8 mouse cellular contexts compared by ENCODE assay signal in the genomic region with DNA sequence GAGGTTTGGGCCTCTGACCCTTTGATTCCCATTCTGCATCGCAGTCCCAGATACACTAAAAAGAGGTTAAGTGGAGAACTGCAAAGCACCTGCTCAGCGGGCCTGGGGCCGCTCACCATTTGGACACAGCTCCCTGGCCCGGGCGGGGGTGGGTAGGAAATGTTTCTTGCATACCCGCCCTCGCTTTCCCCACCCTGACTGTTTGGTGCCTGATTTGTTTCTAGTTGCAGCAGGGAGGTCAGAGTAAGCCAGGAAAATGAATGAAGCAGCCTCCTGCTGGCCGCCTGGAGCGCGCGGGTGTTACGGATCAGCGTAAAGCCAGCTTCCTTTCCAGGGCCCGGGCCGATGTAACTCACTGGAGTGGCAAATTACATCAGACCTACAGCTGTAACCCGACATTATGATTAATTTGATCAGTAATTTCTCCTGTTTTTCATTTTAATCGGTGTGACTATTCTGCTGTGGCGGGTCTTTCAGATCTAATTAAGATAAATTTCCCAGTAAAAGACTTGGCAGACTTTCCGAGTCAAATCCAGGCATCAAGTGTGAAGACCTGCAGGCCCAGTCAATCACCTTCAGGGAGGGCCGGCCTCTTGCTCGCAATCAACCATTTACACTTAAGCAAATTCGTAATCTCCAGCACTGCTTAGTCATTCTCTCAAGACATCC.
DNase-seq lines count a peak whose midpoint lies in the region; ATAC-seq and TF ChIP-seq lines count a peak whose summit lies in the region.

No protein-coding gene starts in this region.

- peaks cover 8% of the 10 kb centered on the region for H3K4me1 ChIP-seq in forebrain, embryonic 12.5 days
- H3K4me1 ChIP-seq in midbrain, embryonic 12.5 days = peaks cover 7% of the 10 kb centered on the region

- H3K4me2 ChIP-seq in forebrain, embryonic 12.5 days = peak overlapping the region; percentile 48
- peak overlapping the region; percentile 46 for H3K4me2 ChIP-seq in midbrain, embryonic 12.5 days (replicated peaks)

- DNase-seq in layer of hippocampus, adult 2 months (ENCODE audit: low spot score in 2 of 2) = no peak
- DNase-seq in layer of hippocampus, adult 9-10 months (ENCODE audit: low spot score) = no peak
- DNase-seq in ZHBTc4 (ENCODE audit: low read depth, low spot score) = peak; percentile 72
- peak; percentile 5 for DNase-seq in kidney, adult 11 months
- no peak for DNase-seq in adipocyte (ENCODE audit: low spot score)

- H3K27ac ChIP-seq in layer of hippocampus, adult 2 months = no peak overlapping the region
- H3K27ac ChIP-seq in forebrain, embryonic 12.5 days = no peak overlapping the region
- peak overlapping the region; percentile 26; the same call in 1 of the 2 replicates for H3K27ac ChIP-seq in midbrain, embryonic 12.5 days (replicated peaks)

- H3K9ac ChIP-seq in forebrain, embryonic 12.5 days = peak overlapping the region; percentile 33; the same call in 1 of the 2 replicates
- no peak overlapping the region for H3K9ac ChIP-seq in midbrain, embryonic 12.5 days (replicated peaks)

- H3K4me3 ChIP-seq in layer of hippocampus, adult 2 months = no peak overlapping the region
- peak overlapping the region; percentile 13; the same call in 1 of the 2 replicates for H3K4me3 ChIP-seq in forebrain, embryonic 12.5 days (replicated peaks)
- peak overlapping the region; percentile 12; the same call in 1 of the 2 replicates for H3K4me3 ChIP-seq in midbrain, embryonic 12.5 days

- H3K36me3 ChIP-seq in forebrain, embryonic 12.5 days (replicated peaks) = no peaks in the 10 kb centered on the region
- no peaks in the 10 kb centered on the region for H3K36me3 ChIP-seq in midbrain, embryonic 12.5 days

- 4% methylated on average over 22 of the region's 22 CpGs for WGBS in forebrain, embryonic 12.5 days
- 5% methylated on average over 22 of the region's 22 CpGs for WGBS in midbrain, embryonic 12.5 days

- peak; percentile 90 for ATAC-seq in forebrain, embryonic 12.5 days (ENCODE audit: low FRiP score)
- ATAC-seq in midbrain, embryonic 12.5 days (ENCODE audit: low FRiP score, low read depth) = peak; percentile 89
- ATAC-seq in megakaryocyte, adult 5-6 weeks (ENCODE audit: poor library complexity, severe bottlenecking) = no peak

- H3K9me3 ChIP-seq in forebrain, embryonic 12.5 days = no peaks in the 10 kb centered on the region
- H3K9me3 ChIP-seq in midbrain, embryonic 12.5 days = no peaks in the 10 kb centered on the region

- peaks cover 4% of the 10 kb centered on the region; the same call in 1 of the 2 replicates for H3K27me3 ChIP-seq in forebrain, embryonic 12.5 days
- no peaks in the 10 kb centered on the region for H3K27me3 ChIP-seq in midbrain, embryonic 12.5 days

- peak; percentile 51 for TF ChIP-seq CTCF in layer of hippocampus, adult 2 months (conservative IDR thresholded peaks at IDR 0.05)

Comparison
In these comparisons a context has a peak if more than half of its experiments do, and no peak if none do; other contexts are left out.
1. DNase-seq: peak in ZHBTc4 (single experiment) and kidney, adult 11 months (single experiment); none in layer of hippocampus, adult 2 months (0 of 2), layer of hippocampus, adult 9-10 months (single experiment) and adipocyte (single experiment).